Mouse (Mus musculus): ENCODE measurements at regions not wholly inside any gene's neighbourhood (a gene's known extent, or its start where the extent isn't known, plus 50 kb on each side); places are given as distances from the start of the nearest gene placed in this dataset.

GRCm38 (mm10) chr17:80825971-80826730, 97.9 kb upstream of the Map4k3 start:
- no peak for DNase-seq

- DNase-seq: no peak
Observed at GRCm38 (mm10) chr17:80825518-80825901, 97.2 kb upstream of the Map4k3 start.

- DNase-seq: no peak
Observed at GRCm38 (mm10) chr17:80824826-80825517, 96.7 kb upstream of the Map4k3 start.

- DNase-seq: no peak
Observed at GRCm38 (mm10) chr17:80824261-80824660, 96.0 kb upstream of the Map4k3 start.

GRCm38 (mm10) chr17:80820888-80821287, 92.6 kb upstream of the Map4k3 start:
- DNase-seq: no peak

- DNase-seq: no peak
Observed at GRCm38 (mm10) chr17:80818477-80819028, 90.3 kb upstream of the Map4k3 start.

- DNase-seq: no peak
Observed at GRCm38 (mm10) chr17:80815747-80816146, 87.5 kb upstream of the Map4k3 start.

- no peak for DNase-seq
Observed at GRCm38 (mm10) chr17:80813194-80813593, 84.9 kb upstream of the Map4k3 start.

- peak; percentile 72 to 80 for DNase-seq
Observed at GRCm38 (mm10) chr17:80809275-80809674, 81.0 kb upstream of the Map4k3 start.

GRCm38 (mm10) chr17:80808069-80808468, 79.8 kb upstream of the Map4k3 start:
- peak in 1 of 2 experiments; percentile 34 for DNase-seq

- no peak for DNase-seq
Observed at GRCm38 (mm10) chr17:80803361-80803915, 75.2 kb upstream of the Map4k3 start.

GRCm38 (mm10) chr17:80802622-80803021, 74.3 kb upstream of the Map4k3 start:
- DNase-seq: peak; percentile 62 to 69

- peak in 1 of 2 experiments; percentile 50 for DNase-seq
Observed at GRCm38 (mm10) chr17:80801991-80802390, 73.7 kb upstream of the Map4k3 start.

- peak; percentile 83 to 86 for DNase-seq
Observed at GRCm38 (mm10) chr17:80801451-80801983, 73.2 kb upstream of the Map4k3 start.

- DNase-seq: peak; percentile 36 to 51
Observed at GRCm38 (mm10) chr17:80800877-80801276, 72.6 kb upstream of the Map4k3 start.

GRCm38 (mm10) chr17:80800454-80800853, 72.2 kb upstream of the Map4k3 start:
- DNase-seq: peak in 1 of 2 experiments; percentile 43

- no peak for DNase-seq
Observed at GRCm38 (mm10) chr17:80799061-80799460, 70.8 kb upstream of the Map4k3 start.

- DNase-seq: no peak
Observed at GRCm38 (mm10) chr17:80798281-80798980, 70.1 kb upstream of the Map4k3 start.

GRCm38 (mm10) chr17:80796790-80797189, 68.5 kb upstream of the Map4k3 start:
- peak; percentile 62 to 75 for DNase-seq

- DNase-seq: no peak
Observed at GRCm38 (mm10) chr17:80796386-80796785, 68.1 kb upstream of the Map4k3 start.

- DNase-seq: no peak
Observed at GRCm38 (mm10) chr17:80795453-80796105, 67.3 kb upstream of the Map4k3 start.

- DNase-seq: no peak
Observed at GRCm38 (mm10) chr17:80792605-80793004, 64.3 kb upstream of the Map4k3 start.
